8 mouse cellular contexts compared by ENCODE assay signal in genomic region chr10:39066962-39067361, GRCm38 (mm10).
DNase-seq lines count a peak whose midpoint lies in the region; ATAC-seq and TF ChIP-seq lines count a peak whose summit lies in the region.

No protein-coding gene starts in this region.

- no peak overlapping the region for H3K27ac ChIP-seq in hindbrain, embryonic 10.5 days
- H3K27ac ChIP-seq in hindbrain, embryonic 16.5 days (ENCODE audit: low read depth, low read length) = no peak overlapping the region
- no peak overlapping the region for H3K27ac ChIP-seq in intestine, embryonic 15.5 days
- no peak overlapping the region for H3K27ac ChIP-seq in stomach, postnatal 0 days (replicated peaks)

- no peak for TF ChIP-seq EP300 in stomach, postnatal 0 days (optimal IDR thresholded peaks at IDR 0.05)

- H3K36me3 ChIP-seq in hindbrain, embryonic 10.5 days = no peaks in the 10 kb centered on the region
- H3K36me3 ChIP-seq in hindbrain, embryonic 16.5 days (ENCODE audit: control insufficient read depth, insufficient read depth, low read length) = no peaks in the 10 kb centered on the region
- H3K36me3 ChIP-seq in intestine, embryonic 15.5 days = peaks cover 2% of the 10 kb centered on the region; the same call in 1 of the 2 replicates
- H3K36me3 ChIP-seq in stomach, postnatal 0 days (ENCODE audit: control insufficient read depth, insufficient read depth, low read length) = no peaks in the 10 kb centered on the region

- intact Hi-C loops in left cerebral cortex, postnatal 4 days (cut with DNase I) = no loop called here

- DNase-seq in hindbrain, embryonic 10.5 days (ENCODE audit: low spot score) = peak; percentile 69
- DNase-seq in cerebellum, adult 8-10 months = peak; percentile 14
- DNase-seq in gastrocnemius, adult 8-10 months (ENCODE audit: low spot score in 2 of 2) = peak; percentile 53 to 58
- peak; percentile 63 for DNase-seq in left cerebral cortex, postnatal 4 days
- peak; percentile 55 for DNase-seq in neural tube, embryonic 10.5 days (ENCODE audit: extremely low spot score, low spot score)
- peak; percentile 57 for DNase-seq in stomach, postnatal 0 days (ENCODE audit: low spot score)

- no peak overlapping the region for H3K4me2 ChIP-seq in hindbrain, embryonic 16.5 days (ENCODE audit: low read length)
- no peak overlapping the region for H3K4me2 ChIP-seq in intestine, embryonic 15.5 days (replicated peaks)
- no peak overlapping the region for H3K4me2 ChIP-seq in stomach, postnatal 0 days (replicated peaks; ENCODE audit: low read depth)

- no peak overlapping the region for H3K9ac ChIP-seq in hindbrain, embryonic 16.5 days (ENCODE audit: low read depth, low read length)
- H3K9ac ChIP-seq in intestine, embryonic 15.5 days = no peak overlapping the region
- no peak overlapping the region for H3K9ac ChIP-seq in stomach, postnatal 0 days (ENCODE audit: low read length)

- no peak overlapping the region for H3K4me3 ChIP-seq in hindbrain, embryonic 10.5 days
- H3K4me3 ChIP-seq in hindbrain, embryonic 16.5 days (ENCODE audit: low read length) = no peak overlapping the region
- H3K4me3 ChIP-seq in intestine, embryonic 15.5 days (replicated peaks) = no peak overlapping the region
- H3K4me3 ChIP-seq in stomach, postnatal 0 days (ENCODE audit: low read depth, low read length) = no peak overlapping the region

- H3K27me3 ChIP-seq in hindbrain, embryonic 10.5 days (ENCODE audit: insufficient read depth, poor library complexity, severe bottlenecking) = no peaks in the 10 kb centered on the region
- H3K27me3 ChIP-seq in hindbrain, embryonic 16.5 days (replicated peaks; ENCODE audit: control insufficient read depth, insufficient read depth, low read length) = no peaks in the 10 kb centered on the region
- H3K27me3 ChIP-seq in intestine, embryonic 15.5 days (replicated peaks) = no peaks in the 10 kb centered on the region
- H3K27me3 ChIP-seq in stomach, postnatal 0 days (ENCODE audit: control insufficient read depth, insufficient read depth, low read length) = no peaks in the 10 kb centered on the region

- ATAC-seq in hindbrain, embryonic 16.5 days = no peak
- peak; percentile 47; the same call in 1 of the 2 replicates for ATAC-seq in intestine, embryonic 15.5 days
- peak; percentile 61; the same call in 1 of the 2 replicates for ATAC-seq in stomach, postnatal 0 days (ENCODE audit: low FRiP score, low TSS enrichment)

- no peaks in the 10 kb centered on the region for H3K9me3 ChIP-seq in hindbrain, embryonic 10.5 days
- H3K9me3 ChIP-seq in hindbrain, embryonic 16.5 days (ENCODE audit: control insufficient read depth, low read length) = peaks cover 2% of the 10 kb centered on the region; the same call in 1 of the 2 replicates
- H3K9me3 ChIP-seq in intestine, embryonic 15.5 days = no peaks in the 10 kb centered on the region
- no peaks in the 10 kb centered on the region for H3K9me3 ChIP-seq in stomach, postnatal 0 days (ENCODE audit: control insufficient read depth, low read length)

- no peaks in the 10 kb centered on the region for H3K4me1 ChIP-seq in hindbrain, embryonic 10.5 days (replicated peaks)
- no peaks in the 10 kb centered on the region for H3K4me1 ChIP-seq in hindbrain, embryonic 16.5 days (ENCODE audit: control insufficient read depth, insufficient read depth, low read depth, low read length)
- H3K4me1 ChIP-seq in intestine, embryonic 15.5 days (replicated peaks) = no peaks in the 10 kb centered on the region
- no peaks in the 10 kb centered on the region for H3K4me1 ChIP-seq in stomach, postnatal 0 days (replicated peaks; ENCODE audit: control insufficient read depth, insufficient read depth)

- TF ChIP-seq CTCF in stomach, postnatal 0 days (IDR thresholded peaks at IDR 0.05; ENCODE audit: low read depth) = peak; percentile 85

Comparison
In these comparisons a context has a peak if more than half of its experiments do, and no peak if none do; other contexts are left out.
1. DNase-seq: peak in every context shown above with its lines; median percentile 69 in hindbrain, embryonic 10.5 days; 63 in left cerebral cortex, postnatal 4 days; 57 in stomach, postnatal 0 days; 56 in gastrocnemius, adult 8-10 months; 55 in neural tube, embryonic 10.5 days; 14 in cerebellum, adult 8-10 months.